Mouse (Mus musculus): ENCODE results near the gene Olfr750.

Gene Olfr750

DNA sequence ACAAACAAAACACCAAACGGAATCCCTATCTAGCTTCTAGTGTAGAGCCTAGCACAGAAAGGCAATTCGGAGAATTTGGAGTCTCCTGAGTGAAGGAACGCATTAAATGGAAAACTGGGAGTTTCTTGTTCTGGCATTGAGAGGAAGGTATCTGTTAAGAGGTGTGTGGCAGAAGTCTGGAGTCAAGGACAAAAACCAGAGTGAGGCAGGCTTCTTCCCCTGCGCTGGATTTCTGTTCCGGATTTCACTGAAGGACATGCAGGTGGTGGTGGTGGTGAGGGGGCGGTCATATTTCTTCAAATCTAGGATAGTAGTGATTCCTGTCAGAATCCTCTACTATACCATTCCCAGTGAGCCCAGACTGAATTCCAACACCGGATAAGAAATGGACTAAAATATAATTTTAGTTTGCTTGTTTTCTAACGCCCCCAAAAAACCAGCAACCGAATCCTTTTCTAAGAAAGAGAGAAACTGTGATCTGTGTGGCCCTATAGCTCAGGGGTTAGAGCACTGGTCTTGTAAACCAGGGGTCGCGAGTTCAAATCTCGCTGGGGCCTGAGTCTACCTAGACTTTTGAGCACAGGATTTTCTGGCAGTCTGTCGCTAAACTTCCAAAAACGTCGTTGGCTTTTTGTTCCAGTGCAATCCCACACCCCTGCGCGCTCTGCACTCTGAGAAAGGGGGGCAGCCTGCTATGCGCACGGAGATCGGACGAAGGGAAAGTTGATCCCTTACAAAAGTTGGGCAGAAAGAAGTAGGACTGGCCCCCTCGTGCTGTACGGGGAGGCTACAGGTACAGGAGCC, 14.1 kb upstream of the Olfr750 start:
- peak; percentile 85 for DNase-seq (ENCODE audit: low read depth)

DNA sequence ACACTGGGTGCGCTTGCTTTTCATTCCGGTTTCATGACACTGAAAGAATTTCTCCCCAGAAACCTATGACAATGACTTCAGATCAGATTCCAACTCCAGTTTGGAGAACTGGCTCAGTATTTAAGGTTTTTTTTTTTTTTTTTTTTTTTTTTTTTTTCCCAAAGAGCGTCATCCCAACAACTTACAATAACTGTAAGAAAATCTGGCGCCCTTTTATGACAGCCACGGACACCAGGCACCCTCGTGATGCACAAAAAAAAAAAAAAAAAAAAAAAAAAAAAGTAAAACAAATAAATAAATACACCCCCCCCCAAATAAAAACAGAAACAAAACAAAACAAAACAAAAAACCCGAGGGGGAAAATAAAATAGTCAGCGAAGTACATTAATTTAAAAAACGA, 13.5 kb upstream of the Olfr750 start:
- DNase-seq (ENCODE audit: low read depth), result no peak

DNA sequence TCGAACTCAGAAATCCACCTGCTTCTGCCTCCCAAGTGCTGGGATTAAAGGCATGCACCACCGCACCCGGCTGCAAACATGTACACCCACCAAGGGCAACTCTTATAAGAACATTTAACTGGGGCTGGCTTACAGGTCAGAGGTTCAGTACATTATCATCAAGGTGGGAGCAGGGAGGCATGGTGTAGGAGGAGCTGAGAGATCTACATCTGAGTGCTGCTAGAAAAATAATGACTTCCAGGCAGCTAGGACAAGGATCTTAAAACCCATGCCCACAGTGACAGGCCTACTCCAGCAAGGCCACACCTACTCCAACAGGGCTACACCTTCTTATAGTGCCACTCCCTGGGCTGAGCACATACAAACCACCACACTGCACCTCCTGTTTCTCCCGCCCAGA, 11.7 kb upstream of the Olfr750 start:
- no peak for DNase-seq (ENCODE audit: low read depth)

- no peak for DNase-seq (ENCODE audit: low read depth)
These were observed 10.9 kb upstream of the Olfr750 start for GRCm38 (mm10) chr14:51085086-51085485.

DNA sequence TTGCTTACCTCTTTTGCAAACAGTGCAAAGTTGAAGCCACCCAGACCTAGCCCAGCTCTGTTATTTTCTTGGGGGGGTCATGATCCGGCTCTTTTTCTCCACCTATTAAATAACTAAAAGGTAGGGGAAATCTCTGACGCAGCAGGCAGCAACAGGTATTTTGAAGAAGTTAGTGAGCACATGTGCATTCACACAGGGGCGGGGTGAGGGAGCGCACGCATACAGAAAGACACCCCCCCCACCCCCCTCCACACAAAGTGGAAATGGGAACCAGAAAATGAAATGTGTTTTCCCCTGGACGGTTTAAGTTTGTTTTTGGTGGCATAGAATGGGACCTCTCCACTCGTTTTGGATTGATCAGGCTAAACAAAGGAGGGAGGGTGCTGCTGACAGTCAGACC, 9.6 kb upstream of the Olfr750 start:
- peak; percentile 28 for DNase-seq (ENCODE audit: low read depth)

- DNase-seq (ENCODE audit: low read depth), result peak; percentile 79
These were observed 8.7 kb upstream of the Olfr750 start for GRCm38 (mm10) chr14:51082599-51083581.

GRCm38 (mm10) chr14:51081035-51081434, 6.8 kb upstream of the Olfr750 start:
- DNase-seq (ENCODE audit: low read depth), result no peak

DNA sequence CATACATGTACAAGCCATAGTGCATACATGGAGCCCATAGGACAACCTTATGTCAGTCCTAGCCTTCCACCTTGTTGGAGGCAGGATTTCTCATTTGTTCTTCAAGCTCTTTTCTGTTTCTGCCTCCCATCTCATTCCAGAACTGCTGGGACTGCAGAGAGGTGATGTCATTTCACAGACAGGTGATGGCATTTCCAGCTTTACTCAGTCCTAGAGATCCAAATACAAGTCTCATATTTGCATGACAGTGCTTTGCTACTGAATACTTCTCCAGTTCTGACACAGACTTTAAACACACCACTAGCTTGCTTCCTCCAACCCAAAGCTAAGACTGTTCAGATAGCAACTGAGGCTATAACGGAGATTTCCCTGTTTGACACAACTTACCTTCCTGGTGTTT, 4.9 kb upstream of the Olfr750 start:
- no peak for DNase-seq (ENCODE audit: low read depth)

DNA sequence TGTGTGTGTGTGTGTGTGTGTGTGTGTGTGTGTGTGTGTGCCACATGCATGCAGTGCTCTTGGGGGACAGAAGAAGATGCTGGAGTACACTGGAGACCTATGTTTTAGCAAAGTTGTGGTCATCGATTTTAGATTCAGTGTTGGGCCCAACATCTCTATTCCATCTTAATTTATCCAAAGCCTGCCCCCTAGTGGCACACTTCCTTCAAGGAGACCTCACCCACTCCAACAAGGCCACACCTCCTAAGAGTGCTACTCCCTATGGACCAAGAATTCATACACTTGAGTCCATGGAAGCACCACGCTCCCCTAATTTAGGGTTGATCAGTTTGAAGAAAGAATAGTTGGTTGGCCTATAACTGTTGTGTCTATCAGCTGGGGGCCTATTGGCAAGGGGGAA, 4.6 kb downstream of the Olfr750 start:
- peak; percentile 89 for DNase-seq (ENCODE audit: low read depth)

GRCm38 (mm10) chr14:51068956-51069355, 5.3 kb downstream of the Olfr750 start:
- no peak for DNase-seq (ENCODE audit: low read depth)

DNA sequence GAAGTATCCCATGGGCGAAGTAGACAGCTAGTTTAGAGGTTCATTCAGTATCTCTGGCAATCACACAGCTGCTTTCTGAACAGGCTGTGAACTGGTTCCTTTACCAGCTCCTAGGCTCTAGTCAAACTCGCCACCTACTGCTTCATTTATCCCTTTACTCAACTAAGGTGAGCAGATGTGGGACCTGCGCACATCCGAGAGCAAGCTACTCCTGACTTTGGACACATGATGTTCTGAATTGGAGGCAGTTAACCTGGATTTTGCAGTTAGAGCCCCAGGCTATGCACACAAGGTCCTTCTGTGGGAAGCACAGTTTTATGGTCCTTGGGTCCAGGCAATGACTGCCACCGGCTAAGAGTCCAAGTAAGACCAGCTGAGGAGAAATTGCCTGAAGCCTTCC, 13.5 kb downstream of the Olfr750 start:
- DNase-seq (ENCODE audit: low read depth), result no peak

GRCm38 (mm10) chr14:51057401-51057831, 16.8 kb downstream of the Olfr750 start, which contains the start of gene Rnase12:
Gene Rnase12, minus strand, starts transcription at chr14:51057661.
- peak; percentile 29 for DNase-seq (ENCODE audit: low read depth)

- DNase-seq (ENCODE audit: low read depth), result no peak
These were observed 19.7 kb downstream of the Olfr750 start for GRCm38 (mm10) chr14:51054243-51055237.

- DNase-seq (ENCODE audit: low read depth), result no peak
These were observed 21.1 kb downstream of the Olfr750 start for GRCm38 (mm10) chr14:51053176-51053575.

- DNase-seq (ENCODE audit: low read depth), result no peak
These were observed 22.3 kb downstream of the Olfr750 start for GRCm38 (mm10) chr14:51051941-51052340.

- DNase-seq (ENCODE audit: low read depth), result no peak
These were observed 24.2 kb downstream of the Olfr750 start, which contains the start of gene Rnase11 for GRCm38 (mm10) chr14:51050063-51050462. Gene Rnase11, minus strand, starts transcription at chr14:51050163.

- DNase-seq (ENCODE audit: low read depth), result no peak
These were observed 26.4 kb downstream of the Olfr750 start for GRCm38 (mm10) chr14:51047846-51048245.

DNA sequence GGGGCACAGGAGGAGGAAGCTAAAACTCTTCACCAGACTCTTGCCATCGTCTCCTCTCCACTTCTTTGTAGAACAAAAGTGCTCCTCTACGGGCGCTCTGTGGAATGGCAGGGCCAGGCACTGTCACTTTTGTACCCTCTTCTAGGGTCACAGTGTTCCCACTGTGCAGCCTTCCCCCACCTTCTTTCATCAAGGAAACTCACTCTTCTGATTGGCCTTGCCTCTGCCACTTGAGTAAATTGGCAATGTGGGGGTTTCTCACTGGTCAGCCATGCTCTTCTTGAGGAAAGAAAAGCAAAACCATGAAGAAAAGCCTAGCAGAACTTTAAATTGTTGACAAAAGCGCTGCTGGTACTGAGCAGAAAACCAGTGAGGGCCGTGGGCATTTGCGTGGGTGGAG, 32.5 kb downstream of the Olfr750 start, which contains the start of gene Rnase9:
Gene Rnase9, minus strand, starts transcription at position 101 of the 400 bp plus-strand sequence.
- no peak for DNase-seq (ENCODE audit: low read depth)

DNA sequence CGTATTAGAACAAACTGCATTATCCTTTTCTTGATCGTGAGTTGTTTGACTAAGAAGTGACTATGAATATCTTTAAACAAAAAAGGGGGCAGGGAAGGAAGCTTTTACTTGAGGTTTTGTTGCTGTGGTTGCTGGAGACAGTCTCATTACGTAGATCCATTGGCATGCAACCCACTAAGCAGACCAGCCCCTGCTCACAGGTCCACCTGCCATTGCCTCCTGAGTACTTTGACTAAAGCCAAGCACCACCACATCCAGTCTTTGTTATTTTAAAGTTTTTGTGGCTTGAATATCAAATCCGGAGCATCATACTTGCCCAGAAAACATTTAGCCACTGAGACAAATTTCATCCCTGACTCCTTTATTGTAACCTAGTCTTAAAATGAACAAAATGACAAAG, 38.0 kb downstream of the Olfr750 start:
- DNase-seq (ENCODE audit: low read depth), result no peak

GRCm38 (mm10) chr14:51035206-51035605, 39.0 kb downstream of the Olfr750 start:
- DNase-seq (ENCODE audit: low read depth), result no peak

All from induced T-regulatory cell, adult 2 months (primary cell).